In the genomic region with DNA sequence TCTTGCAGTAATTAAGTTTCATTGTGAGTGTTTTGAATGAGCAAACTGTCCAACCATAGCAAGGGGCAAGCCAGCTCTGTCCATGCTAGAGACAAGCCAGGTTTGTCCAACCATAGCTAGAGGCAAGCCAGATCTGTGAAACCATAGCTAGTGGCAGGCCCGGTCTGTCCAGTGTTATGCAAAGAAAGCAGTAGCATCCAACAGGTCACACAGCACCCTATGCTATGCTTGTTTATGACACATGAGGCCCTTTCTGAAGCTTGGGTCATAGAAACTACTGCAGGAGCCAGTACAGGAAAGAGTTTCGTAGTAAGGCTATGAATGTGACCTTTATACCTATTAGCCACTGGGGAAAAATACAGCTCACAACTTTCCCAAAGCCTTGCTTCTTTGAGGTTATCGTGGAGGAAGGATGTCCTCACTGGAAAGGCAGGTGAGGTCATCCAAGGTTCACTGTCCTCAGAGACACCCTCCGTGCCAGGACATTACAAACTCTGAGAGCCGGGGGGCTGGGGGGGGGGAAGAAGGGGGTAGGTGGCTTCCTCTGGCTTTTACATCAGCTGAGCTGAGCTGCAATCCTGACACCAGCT, we compare ENCODE assay signal across 22 mouse cellular contexts. TPM values are rescaled to one million over a fixed set of nuclear protein-coding genes. Genes with fewer than 3 reads are reported as not detected.
DNase-seq lines count a peak whose midpoint lies in the region; ATAC-seq lines count a peak whose summit lies in the region.
"Had no signal": no experiment of that assay in that cellular context is flagged by ENCODE, and none has a peak within 500 bp of the region (broad histone marks: within the 10 kb centered on the region; RNA-seq: fewer than 3 reads in every experiment).

No protein-coding gene starts in this region.

- 0 out of 2 replicates have a peak, but pooled peaks have one; percentile 12 for ATAC-seq in kidney, embryonic 16.5 days (ENCODE audit: low FRiP score, low TSS enrichment)
- ATAC-seq: forebrain, postnatal 0 days; midbrain, embryonic 15.5 days had no signal

- 54% methylated on average over 5 of the region's 5 CpGs for WGBS in kidney, embryonic 16.5 days

- no peaks in the 10 kb centered on the region for H3K4me1 ChIP-seq in kidney, embryonic 16.5 days (ENCODE audit: insufficient read depth, low read length)
- H3K4me1 ChIP-seq: hindbrain, embryonic 15.5 days; limb, embryonic 12.5 days; lung, embryonic 15.5 days; midbrain, embryonic 15.5 days; neural tube, embryonic 13.5 days had no signal

- DNase-seq in heart, adult 11 months: peak; percentile 94
- DNase-seq in heart, postnatal 4 days: no peak
- DNase-seq in kidney, adult 18-20 months: peak; percentile 4
- no peak for DNase-seq in kidney, postnatal 10 days
- DNase-seq in fat pad, adult 2 months (ENCODE audit: extremely low read depth, low read depth, low spot score): peak; percentile 64
- DNase-seq in testis, postnatal 14 days (ENCODE audit: low spot score): no peak
- DNase-seq in retina, embryonic 14.5 days (ENCODE audit: low spot score): no peak
- DNase-seq: adrenal gland, postnatal 25 days; cerebellum, adult 9-10 months; forebrain, postnatal 0 days; gastrocnemius, postnatal 14 days; lung, postnatal 4 days; thymus, adult 18-20 months; thymus, postnatal 36 days had no signal

- H3K27me3 ChIP-seq in kidney, embryonic 16.5 days (ENCODE audit: insufficient read depth, low read length): no peaks in the 10 kb centered on the region
- H3K27me3 ChIP-seq: hindbrain, embryonic 15.5 days; limb, embryonic 12.5 days; lung, embryonic 15.5 days; midbrain, embryonic 15.5 days; neural tube, embryonic 13.5 days had no signal

- 0 out of 2 replicates have a peak, but pooled peaks cover 3% of the 10 kb centered on the region for H3K9me3 ChIP-seq in kidney, embryonic 16.5 days (ENCODE audit: low read length)
- H3K9me3 ChIP-seq: hindbrain, embryonic 15.5 days; limb, embryonic 12.5 days; lung, embryonic 15.5 days; midbrain, embryonic 15.5 days; neural tube, embryonic 13.5 days had no signal

- no peak overlapping the region for H3K4me2 ChIP-seq in kidney, embryonic 16.5 days (replicated peaks; ENCODE audit: low read depth, low read length)
- H3K4me2 ChIP-seq: hindbrain, embryonic 15.5 days; limb, embryonic 12.5 days; lung, embryonic 15.5 days; midbrain, embryonic 15.5 days; neural tube, embryonic 13.5 days had no signal

- H3K4me3 ChIP-seq in kidney, embryonic 16.5 days (ENCODE audit: low read length): no peak overlapping the region
- H3K4me3 ChIP-seq: hindbrain, embryonic 15.5 days; limb, embryonic 12.5 days; lung, embryonic 15.5 days; midbrain, embryonic 15.5 days; myocyte; neural tube, embryonic 13.5 days had no signal

- no peak overlapping the region for H3K27ac ChIP-seq in kidney, embryonic 16.5 days (ENCODE audit: low read length)
- H3K27ac ChIP-seq: hindbrain, embryonic 15.5 days; limb, embryonic 12.5 days; liver, embryonic 14.5 days; lung, embryonic 15.5 days; midbrain, embryonic 15.5 days; neural tube, embryonic 13.5 days had no signal

- H3K9ac ChIP-seq in kidney, embryonic 16.5 days (replicated peaks; ENCODE audit: low read length): no peak overlapping the region
- H3K9ac ChIP-seq: forebrain, postnatal 0 days; hindbrain, embryonic 15.5 days; limb, embryonic 12.5 days; liver, embryonic 14.5 days; lung, embryonic 15.5 days; midbrain, embryonic 15.5 days; neural tube, embryonic 13.5 days had no signal

- H3K36me3 ChIP-seq in kidney, embryonic 16.5 days (ENCODE audit: insufficient read depth, low read length): no peaks in the 10 kb centered on the region
- H3K36me3 ChIP-seq: hindbrain, embryonic 15.5 days; limb, embryonic 12.5 days; lung, embryonic 15.5 days; midbrain, embryonic 15.5 days; neural tube, embryonic 13.5 days had no signal

RNA-seq across cellular contexts. Expression of a gene that starts 26.0 kb away (rescaled TPM):
- 10 to 100 TPM; 33.5 to 37.6 TPM for total RNA-seq in heart, postnatal 4 days (2021)
- polyA plus RNA-seq in kidney, embryonic 16.5 days (2015; fragmentation: Nextera tagmentation; extraction: Ambion mirVana): 32.5 and 34.0 TPM in 2 replicates

Comparison
In these comparisons a context has a peak if more than half of its experiments do, and no peak if none do; other contexts are left out.
1. DNase-seq: peak in heart, adult 11 months (single experiment), kidney, adult 18-20 months (single experiment) and fat pad, adult 2 months (single experiment); none in heart, postnatal 4 days (single experiment), kidney, postnatal 10 days (single experiment), testis, postnatal 14 days (single experiment) and retina, embryonic 14.5 days (single experiment).